Mouse (Mus musculus): ENCODE data around the gene Rnf130. TPM values are rescaled to one million over a fixed set of nuclear protein-coding genes. Genes with fewer than 3 reads are reported as not detected.
A peak's percentile ranks its signal among the peaks of the same experiment; 100 is the strongest.

The Rnf130 gene
- polyA plus RNA-seq (2015; fragmentation: Nextera tagmentation; extraction: Ambion mirVana), result 61.4 and 71.2 TPM in 2 replicates

GRCm38 (mm10) chr11:50024833-50025720 is at the start of gene Rnf130:
Rnf130 (plus strand) TSS chr11:50025346.

GRCm38 (mm10) chr11:50130811-50131766 is 105.9 kb downstream of the Rnf130 start, which contains the start of gene Tbc1d9b:
Tbc1d9b (plus strand) TSS chr11:50131396.

MicroRNA genes within 50 kb of the gene (microRNA counts, 519-probe panel; counts per million panel counts)
- 3,657 counts per million, percentile 26 among the panel's probes with 10 or more counts for microRNA mmu-miR-340-3p
- 6,027 counts per million, percentile 85 among the panel's probes with 10 or more counts for microRNA mmu-miR-340-5p

Small RNAs within 50 kb of the gene (microRNA-seq; reads per million reads assigned to microRNA genes)
- 530 reads per million, percentile 68 among the genes with 10 or more reads in this experiment for gene Mir340

Other genes with a start within 250 kb of the Rnf130 start
- 3.8 and 4.3 TPM in 2 replicates for gene Gfpt2, start 231.2 kb upstream of the Rnf130 start, polyA plus RNA-seq (2015; fragmentation: Nextera tagmentation; extraction: Ambion mirVana)
- 75.0 and 81.6 TPM in 2 replicates for gene Mapk9, start 178.6 kb upstream of the Rnf130 start, polyA plus RNA-seq (2015; fragmentation: Nextera tagmentation; extraction: Ambion mirVana)
- 32.9 and 36.5 TPM in 2 replicates for gene Rasgef1c, start 123.5 kb upstream of the Rnf130 start, polyA plus RNA-seq (2015; fragmentation: Nextera tagmentation; extraction: Ambion mirVana)
- gene Tbc1d9b, start 106.0 kb downstream of the Rnf130 start, polyA plus RNA-seq (2015; fragmentation: Nextera tagmentation; extraction: Ambion mirVana), result 28.9 and 32.1 TPM in 2 replicates
- gene Mrnip, start 149.1 kb downstream of the Rnf130 start, polyA plus RNA-seq (2015; fragmentation: Nextera tagmentation; extraction: Ambion mirVana), result 33.8 and 40.5 TPM in 2 replicates
- gene Sqstm1, start 185.5 kb downstream of the Rnf130 start, polyA plus RNA-seq (2015; fragmentation: Nextera tagmentation; extraction: Ambion mirVana), result 442 and 490 TPM in 2 replicates
- gene Mgat4b, start 185.5 kb downstream of the Rnf130 start, polyA plus RNA-seq (2015; fragmentation: Nextera tagmentation; extraction: Ambion mirVana), result 90.2 and 107 TPM in 2 replicates
- 8.9 and 10.1 TPM in 2 replicates for gene Ltc4s, start 213.3 kb downstream of the Rnf130 start, polyA plus RNA-seq (2015; fragmentation: Nextera tagmentation; extraction: Ambion mirVana)

Data from neural tube, postnatal 0 days (tissue).